Mouse (Mus musculus): ENCODE measurements around the gene Plekhg1. TPM values are rescaled to one million over a fixed set of nuclear protein-coding genes. Genes with fewer than 3 reads are reported as not detected.

The Plekhg1 gene
- total RNA-seq, 2 experiments from 2014 or later, result 2.7 to 4.9 TPM

- no peak overlapping the region for H3K27ac ChIP-seq
- intact Hi-C loops (cut with DNase I), result no loop called here
- TF ChIP-seq CTCF (IDR thresholded peaks at IDR 0.05), result no peak
- no peak overlapping the region for H3K4me3 ChIP-seq
- no peak for DNase-seq
These were observed 141.0 kb downstream of the Plekhg1 start for GRCm38 (mm10) chr10:3881179-3881578.

GRCm38 (mm10) chr10:3888510-3888909 is 148.3 kb downstream of the Plekhg1 start:
- intact Hi-C loops (cut with DNase I), result no loop called here
- TF ChIP-seq CTCF (IDR thresholded peaks at IDR 0.05), result no peak
- no peak for DNase-seq
- H3K4me3 ChIP-seq, result no peak overlapping the region
- no peak overlapping the region for H3K27ac ChIP-seq

GRCm38 (mm10) chr10:3891381-3892263 is 151.5 kb downstream of the Plekhg1 start:
- Histone ChIP-seq H3K4me3 (no peak overlapping the region), H3K27ac (peak overlapping the region; percentile 54)
- intact Hi-C loops (cut with DNase I), result no loop called here
- TF ChIP-seq CTCF (IDR thresholded peaks at IDR 0.05), result no peak
- DNase-seq, result no peak

- Histone ChIP-seq H3K27ac (peak overlapping the region; percentile 54), H3K4me3 (no peak overlapping the region)
- no peak for TF ChIP-seq CTCF (IDR thresholded peaks at IDR 0.05)
- intact Hi-C loops (cut with DNase I), result no loop called here
- DNase-seq, result no peak
These were observed 152.2 kb downstream of the Plekhg1 start for GRCm38 (mm10) chr10:3892368-3892767.

DNA sequence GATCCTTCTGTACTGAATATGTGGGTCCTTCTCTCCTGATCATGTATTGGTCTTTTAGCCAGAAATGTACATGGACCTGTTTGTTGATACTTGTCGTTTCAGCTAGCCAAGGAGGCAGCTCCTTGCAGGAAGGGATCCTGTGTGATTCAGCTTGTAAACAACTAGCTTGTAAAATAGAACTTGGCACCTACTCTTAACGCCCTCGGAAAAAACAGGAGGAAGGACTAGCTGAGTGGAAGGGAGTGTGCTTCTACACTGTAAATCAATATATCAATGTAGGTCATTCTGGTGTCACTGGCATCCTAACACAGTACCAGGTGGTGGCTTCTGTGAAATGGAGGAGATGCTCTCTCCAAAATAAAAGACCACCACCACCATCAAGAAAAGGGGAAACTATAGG is 157.9 kb downstream of the Plekhg1 start:
- H3K27ac ChIP-seq, result peak overlapping the region; percentile 77
- intact Hi-C loops (cut with DNase I), result no loop called here
- DNase-seq, result no peak

GRCm38 (mm10) chr10:3900416-3900956 is 160.3 kb downstream of the Plekhg1 start:
- no peak overlapping the region for H3K4me3 ChIP-seq
- H3K27ac ChIP-seq, result no peak overlapping the region
- intact Hi-C loops (cut with DNase I), result no loop called here
- DNase-seq, result no peak
- no peak for TF ChIP-seq CTCF (IDR thresholded peaks at IDR 0.05)

More for the DNA sequence above, 157.9 kb downstream of the Plekhg1 start:
- no peak overlapping the region for H3K4me3 ChIP-seq
- TF ChIP-seq CTCF (IDR thresholded peaks at IDR 0.05), result no peak

DNA sequence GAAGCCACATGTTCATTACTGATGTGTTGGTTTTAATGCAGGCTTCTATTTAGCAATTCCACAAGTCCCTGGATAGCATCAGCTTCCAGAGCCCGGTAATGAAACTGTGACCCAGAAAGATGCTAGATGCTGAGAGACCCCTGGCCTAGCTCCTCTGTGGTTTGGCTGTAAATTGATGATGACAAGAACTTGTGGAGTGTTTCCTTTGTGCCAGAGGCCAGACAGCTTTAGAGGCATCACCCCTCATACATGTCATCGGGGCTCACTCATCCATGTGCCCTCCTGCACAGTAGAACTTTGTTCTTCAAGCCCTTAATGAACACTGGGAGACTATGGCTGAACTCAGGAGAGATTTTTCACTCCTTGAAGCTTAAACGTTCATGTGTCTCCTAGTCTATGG is 165.6 kb downstream of the Plekhg1 start:
- DNase-seq, result no peak
- no peak for TF ChIP-seq CTCF (IDR thresholded peaks at IDR 0.05)
- intact Hi-C loops (cut with DNase I), result no loop called here
- no peak overlapping the region for H3K27ac ChIP-seq
- no peak overlapping the region for H3K4me3 ChIP-seq

GRCm38 (mm10) chr10:3914104-3914503 is 173.9 kb downstream of the Plekhg1 start:
- intact Hi-C loops (cut with DNase I), result no loop called here
- TF ChIP-seq CTCF (IDR thresholded peaks at IDR 0.05), result no peak
- DNase-seq, result no peak

GRCm38 (mm10) chr10:3920368-3921152 is 180.4 kb downstream of the Plekhg1 start:
- no peak for TF ChIP-seq CTCF (IDR thresholded peaks at IDR 0.05)
- no peak for DNase-seq
- intact Hi-C loops (cut with DNase I), result no loop called here
- H3K27ac ChIP-seq, result no peak overlapping the region
- no peak overlapping the region for H3K4me3 ChIP-seq

More at GRCm38 (mm10) chr10:3914104-3914503, 173.9 kb downstream of the Plekhg1 start:
- Histone ChIP-seq H3K4me3 (no peak overlapping the region), H3K27ac (no peak overlapping the region)

- no peak overlapping the region for H3K4me3 ChIP-seq
- no peak for TF ChIP-seq CTCF (IDR thresholded peaks at IDR 0.05)
- intact Hi-C loops (cut with DNase I), result no loop called here
- no peak for DNase-seq
- H3K27ac ChIP-seq, result no peak overlapping the region
These were observed 187.9 kb downstream of the Plekhg1 start for GRCm38 (mm10) chr10:3928008-3928545.

DNA sequence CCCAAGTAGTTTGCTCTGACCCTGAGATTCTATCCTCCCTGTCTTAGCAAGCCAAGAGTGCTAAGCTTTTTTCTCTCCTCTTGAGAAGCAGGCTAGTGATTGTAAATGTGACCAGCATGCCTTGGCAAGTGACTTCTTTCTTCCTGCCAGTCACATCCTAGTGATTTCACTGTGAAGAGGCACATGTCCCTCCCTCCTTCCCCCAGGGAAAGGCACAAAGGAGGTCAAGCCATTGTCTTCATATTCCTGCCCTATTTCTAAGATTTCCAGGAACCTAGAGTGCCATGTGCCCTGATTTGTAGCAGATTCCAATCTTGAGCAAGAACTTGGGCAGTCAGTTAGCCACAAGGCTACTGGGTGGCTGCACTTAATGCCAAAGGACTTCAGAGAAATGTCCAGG is 191.7 kb downstream of the Plekhg1 start:
- TF ChIP-seq CTCF (IDR thresholded peaks at IDR 0.05), result no peak
- DNase-seq, result no peak
- intact Hi-C loops (cut with DNase I), result no loop called here
- Histone ChIP-seq H3K4me3 (no peak overlapping the region), H3K27ac (no peak overlapping the region)

DNA sequence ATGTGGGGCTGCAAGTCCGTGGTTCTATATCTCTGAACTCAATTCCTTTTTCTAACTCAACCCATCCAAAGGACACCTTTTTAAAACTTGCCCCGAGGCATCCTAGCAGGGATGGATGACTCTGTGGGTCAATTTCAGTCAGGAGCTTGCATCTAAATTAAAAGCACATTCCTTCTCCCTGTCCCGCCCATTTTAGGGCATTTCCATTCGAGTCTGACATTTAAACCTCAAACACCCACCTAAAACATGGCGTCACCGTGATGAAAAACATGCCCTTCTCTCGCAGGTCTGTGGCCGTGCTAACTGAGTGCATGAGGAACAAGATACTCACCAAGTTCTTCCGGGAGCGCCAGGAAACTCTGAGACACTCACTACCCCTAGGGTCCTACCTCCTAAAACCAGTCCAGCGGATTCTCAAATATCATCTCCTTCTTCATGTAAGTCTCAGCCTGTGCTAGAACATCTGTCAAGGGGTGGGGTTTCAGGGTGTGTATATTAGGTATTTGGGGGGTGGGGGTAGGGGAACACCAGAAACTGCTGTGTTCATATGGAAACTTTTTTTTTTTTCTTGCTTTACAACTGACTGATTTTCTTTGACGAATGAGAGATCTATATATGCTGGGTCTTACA is 193.3 kb downstream of the Plekhg1 start:
- no peak for DNase-seq
- H3K4me3 ChIP-seq, result no peak overlapping the region
- no peak for TF ChIP-seq CTCF (IDR thresholded peaks at IDR 0.05)
- no peak overlapping the region for H3K27ac ChIP-seq
- intact Hi-C loops (cut with DNase I), result no loop called here

Measured in gastrocnemius, adult 2 months (tissue).